Mouse (Mus musculus) testis, adult 10 weeks (tissue): ENCODE measurements around the gene Gm13694. TPM values are rescaled to one million over a fixed set of nuclear protein-coding genes. Genes with fewer than 3 reads are reported as not detected.

Experiments used
- polyA plus RNA-seq: library from polyadenylated mRNA; stranded (reverse); fragments of 350-450 nt; fragmentation: Illumina TruSeq; extraction: RNeasy Lipid Tissue Mini Kit (QIAGEN cat#74804); gene quantifications from one replicate; pipeline ENCODE4 v1.2.3, GENCODE M21; 2014; ENCODE audit warnings: low read depth, low replicate concordance

Gm13694 gene
- polyA plus RNA-seq, result 0.69 TPM

DNA sequence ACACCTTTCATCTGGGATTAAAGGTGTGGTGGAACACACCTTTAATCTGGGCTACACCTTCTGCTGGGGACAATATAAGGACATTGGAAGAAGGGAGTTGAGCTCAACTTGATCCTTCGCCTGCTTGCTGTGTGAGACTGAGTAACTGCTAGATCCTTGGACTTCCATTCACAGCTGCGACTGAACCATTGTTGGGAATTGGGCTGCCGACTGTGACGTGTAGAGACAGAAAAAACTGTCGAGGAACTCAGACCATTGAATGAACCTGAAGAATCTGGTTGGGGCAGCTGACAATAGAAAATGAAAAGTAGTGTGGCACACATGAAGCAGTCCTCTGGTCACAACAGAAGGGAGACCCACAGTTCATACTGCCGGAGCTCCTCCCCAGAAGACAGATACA is at the start of gene Gm13694:
TSS of gene Gm13694 (plus strand) at position 301 of the 400 bp plus-strand sequence.

GRCm38 (mm10) chr2:83940931-83941361 is 37.8 kb upstream of the Gm13694 start, which contains the start of gene Zswim2:
TSS of gene Zswim2 (minus strand) at chr2:83941228.

DNA sequence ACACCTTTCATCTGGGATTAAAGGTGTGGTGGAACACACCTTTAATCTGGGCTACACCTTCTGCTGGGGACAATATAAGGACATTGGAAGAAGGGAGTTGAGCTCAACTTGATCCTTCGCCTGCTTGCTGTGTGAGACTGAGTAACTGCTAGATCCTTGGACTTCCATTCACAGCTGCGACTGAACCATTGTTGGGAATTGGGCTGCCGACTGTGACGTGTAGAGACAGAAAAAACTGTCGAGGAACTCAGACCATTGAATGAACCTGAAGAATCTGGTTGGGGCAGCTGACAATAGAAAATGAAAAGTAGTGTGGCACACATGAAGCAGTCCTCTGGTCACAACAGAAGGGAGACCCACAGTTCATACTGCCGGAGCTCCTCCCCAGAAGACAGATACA is 23.3 kb upstream of the Gm13694 start, which contains the start of gene Gm13698:
TSS of gene Gm13698 (plus strand) at position 301 of the 400 bp plus-strand sequence.

DNA sequence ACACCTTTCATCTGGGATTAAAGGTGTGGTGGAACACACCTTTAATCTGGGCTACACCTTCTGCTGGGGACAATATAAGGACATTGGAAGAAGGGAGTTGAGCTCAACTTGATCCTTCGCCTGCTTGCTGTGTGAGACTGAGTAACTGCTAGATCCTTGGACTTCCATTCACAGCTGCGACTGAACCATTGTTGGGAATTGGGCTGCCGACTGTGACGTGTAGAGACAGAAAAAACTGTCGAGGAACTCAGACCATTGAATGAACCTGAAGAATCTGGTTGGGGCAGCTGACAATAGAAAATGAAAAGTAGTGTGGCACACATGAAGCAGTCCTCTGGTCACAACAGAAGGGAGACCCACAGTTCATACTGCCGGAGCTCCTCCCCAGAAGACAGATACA is 17.5 kb upstream of the Gm13694 start, which contains the start of gene Gm13693:
TSS of gene Gm13693 (plus strand) at position 301 of the 400 bp plus-strand sequence.

GRCm38 (mm10) chr2:83967013-83967412 is 11.7 kb upstream of the Gm13694 start, which contains the start of gene Gm13695:
TSS of gene Gm13695 (plus strand) at chr2:83967313.

DNA sequence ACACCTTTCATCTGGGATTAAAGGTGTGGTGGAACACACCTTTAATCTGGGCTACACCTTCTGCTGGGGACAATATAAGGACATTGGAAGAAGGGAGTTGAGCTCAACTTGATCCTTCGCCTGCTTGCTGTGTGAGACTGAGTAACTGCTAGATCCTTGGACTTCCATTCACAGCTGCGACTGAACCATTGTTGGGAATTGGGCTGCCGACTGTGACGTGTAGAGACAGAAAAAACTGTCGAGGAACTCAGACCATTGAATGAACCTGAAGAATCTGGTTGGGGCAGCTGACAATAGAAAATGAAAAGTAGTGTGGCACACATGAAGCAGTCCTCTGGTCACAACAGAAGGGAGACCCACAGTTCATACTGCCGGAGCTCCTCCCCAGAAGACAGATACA is 5.9 kb upstream of the Gm13694 start, which contains the start of gene Gm13696:
TSS of gene Gm13696 (plus strand) at position 301 of the 400 bp plus-strand sequence.

DNA sequence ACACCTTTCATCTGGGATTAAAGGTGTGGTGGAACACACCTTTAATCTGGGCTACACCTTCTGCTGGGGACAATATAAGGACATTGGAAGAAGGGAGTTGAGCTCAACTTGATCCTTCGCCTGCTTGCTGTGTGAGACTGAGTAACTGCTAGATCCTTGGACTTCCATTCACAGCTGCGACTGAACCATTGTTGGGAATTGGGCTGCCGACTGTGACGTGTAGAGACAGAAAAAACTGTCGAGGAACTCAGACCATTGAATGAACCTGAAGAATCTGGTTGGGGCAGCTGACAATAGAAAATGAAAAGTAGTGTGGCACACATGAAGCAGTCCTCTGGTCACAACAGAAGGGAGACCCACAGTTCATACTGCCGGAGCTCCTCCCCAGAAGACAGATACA is 5.7 kb downstream of the Gm13694 start, which contains the start of gene Gm13697:
TSS of gene Gm13697 (plus strand) at position 301 of the 400 bp plus-strand sequence.

DNA sequence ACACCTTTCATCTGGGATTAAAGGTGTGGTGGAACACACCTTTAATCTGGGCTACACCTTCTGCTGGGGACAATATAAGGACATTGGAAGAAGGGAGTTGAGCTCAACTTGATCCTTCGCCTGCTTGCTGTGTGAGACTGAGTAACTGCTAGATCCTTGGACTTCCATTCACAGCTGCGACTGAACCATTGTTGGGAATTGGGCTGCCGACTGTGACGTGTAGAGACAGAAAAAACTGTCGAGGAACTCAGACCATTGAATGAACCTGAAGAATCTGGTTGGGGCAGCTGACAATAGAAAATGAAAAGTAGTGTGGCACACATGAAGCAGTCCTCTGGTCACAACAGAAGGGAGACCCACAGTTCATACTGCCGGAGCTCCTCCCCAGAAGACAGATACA is 11.5 kb downstream of the Gm13694 start, which contains the start of gene Gm13691:
TSS of gene Gm13691 (plus strand) at position 301 of the 400 bp plus-strand sequence.

Other genes with a start within 250 kb of the Gm13694 start
- 0.60 TPM for gene Fam171b, start 166.3 kb upstream of the Gm13694 start, polyA plus RNA-seq
- gene Zswim2, start 37.7 kb upstream of the Gm13694 start, polyA plus RNA-seq, result 449 TPM
- 0.69 TPM for gene Gm13698, start 23.2 kb upstream of the Gm13694 start, polyA plus RNA-seq
- gene Gm13693, start 17.4 kb upstream of the Gm13694 start, polyA plus RNA-seq, result 0.69 TPM
- not detected for gene Gm13695, start 11.6 kb upstream of the Gm13694 start, polyA plus RNA-seq
- gene Gm13696, start 5.8 kb upstream of the Gm13694 start, polyA plus RNA-seq, result 0.69 TPM
- gene Gm13697, start 5.8 kb downstream of the Gm13694 start, polyA plus RNA-seq, result 0.69 TPM
- gene Gm13691, start 11.6 kb downstream of the Gm13694 start, polyA plus RNA-seq, result 0.32 TPM